Mouse (Mus musculus) bone marrow macrophage, adult 2 months (primary cell): ENCODE data around the gene Smarcd1. TPM values are rescaled to one million over a fixed set of nuclear protein-coding genes. Genes with fewer than 3 reads are reported as not detected.
A peak's percentile ranks its signal among the peaks of the same experiment; 100 is the strongest.
"Not testable (repeated sequence)": the region's sequence is repeated elsewhere in the genome, so short reads cannot be mapped to it uniquely, and the experiment has no call there.

Source experiments
- H3K27ac ChIP-seq: 2 replicates; pipeline ENCODE4 v1.5.1; 2012; ENCODE audit warnings: low read depth, low read length; ENCODE audit not compliant: insufficient read depth
- H3K4me1 ChIP-seq: 2 replicates; pipeline ENCODE4 v1.6.1; 2012; ENCODE audit warnings: low read length; ENCODE audit not compliant: control insufficient read depth, insufficient read depth
- H3K4me3 ChIP-seq: 2 replicates; pipeline ENCODE4 v1.5.1; 2012; ENCODE audit warnings: mild to moderate bottlenecking, low read length, moderate library complexity; ENCODE audit not compliant: insufficient read depth
- CTCF ChIP-seq: IDR thresholded peaks from 2 replicates; pipeline ENCODE4 v1.5.1; 2012; ENCODE audit warnings: low read depth, mild to moderate bottlenecking, low read length, moderate library complexity
- POLR2A ChIP-seq: IDR thresholded peaks from 2 replicates; pipeline ENCODE4 v1.6.1; 2012; ENCODE audit warnings: mild to moderate bottlenecking, low read depth, low read length, borderline replicate concordance
- polyA plus RNA-seq: library from polyadenylated mRNA; stranded (reverse); fragments of >200 nt; gene quantifications from 2 replicates; pipeline ENCODE4 v1.2.4, GENCODE M21; 2012; ENCODE audit not compliant: missing spikeins, insufficient read depth, insufficient read length

The Smarcd1 gene
- polyA plus RNA-seq, 1 experiment = 19.4 TPM

DNA sequence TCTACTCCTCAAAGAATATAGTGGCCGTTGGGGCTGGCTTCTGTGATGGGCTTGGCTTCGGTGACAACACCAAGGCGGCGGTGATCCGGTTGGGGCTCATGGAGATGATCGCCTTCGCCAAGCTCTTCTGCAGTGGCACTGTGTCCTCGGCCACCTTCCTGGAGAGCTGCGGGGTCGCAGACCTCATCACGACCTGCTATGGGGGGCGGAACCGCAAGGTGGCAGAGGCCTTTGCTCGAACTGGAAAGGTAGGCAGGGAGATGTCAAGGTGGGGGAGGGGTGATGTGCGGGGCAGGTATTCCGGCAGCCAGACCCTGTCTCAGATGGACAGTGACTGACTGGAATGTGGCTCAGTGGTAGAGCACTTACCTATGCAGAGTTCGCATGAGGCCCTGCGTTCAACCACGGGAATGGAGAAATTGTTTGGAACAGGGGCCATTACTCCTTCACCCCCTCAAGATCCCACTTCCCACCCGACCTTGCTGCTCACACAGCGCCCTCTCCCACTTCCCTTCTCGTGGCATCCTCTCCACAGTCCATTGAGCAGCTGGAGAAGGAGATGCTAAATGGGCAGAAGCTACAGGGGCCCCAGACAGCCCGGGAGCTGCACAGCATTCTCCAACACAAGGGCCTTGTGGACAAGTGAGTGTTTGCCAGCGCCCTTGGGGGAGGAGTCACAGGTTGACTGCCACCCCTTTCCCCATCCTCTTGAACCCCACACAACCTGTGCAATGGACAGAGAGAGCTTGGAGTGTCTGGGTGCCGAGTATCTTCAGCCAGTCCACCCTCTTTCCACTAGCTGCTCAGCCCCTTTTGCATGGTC, 20.2 kb downstream of the Smarcd1 start:
- no peak overlapping the region for H3K4me3 ChIP-seq
- peaks cover 20% of the 10 kb centered on the region for H3K4me1 ChIP-seq
- TF ChIP-seq POLR2A (no peak), CTCF (no peak)
- no peak overlapping the region for H3K27ac ChIP-seq

DNA sequence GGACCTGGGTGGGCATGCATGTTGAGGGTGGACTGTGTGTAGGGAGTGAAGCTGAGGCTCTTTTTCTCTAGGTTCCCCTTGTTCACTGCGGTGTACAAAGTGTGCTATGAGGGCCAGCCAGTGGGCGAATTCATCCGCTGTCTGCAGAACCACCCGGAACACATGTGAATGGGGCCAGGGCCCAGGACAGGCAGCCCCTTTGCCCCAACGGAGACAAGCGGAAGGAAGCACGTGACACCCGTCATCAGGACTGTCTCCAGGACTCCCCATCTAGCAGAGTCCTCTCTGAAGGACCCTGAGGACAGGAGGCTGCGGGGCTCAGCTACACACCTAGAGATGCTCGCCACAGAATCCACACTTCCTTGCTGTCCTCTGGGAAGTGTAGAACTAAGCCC, 21.2 kb downstream of the Smarcd1 start:
- TF ChIP-seq CTCF (no peak), POLR2A (no peak)
- H3K4me3 ChIP-seq = peak overlapping the region; percentile 48
- H3K4me1 ChIP-seq = peaks cover 20% of the 10 kb centered on the region
- peak overlapping the region; percentile 95 for H3K27ac ChIP-seq

DNA sequence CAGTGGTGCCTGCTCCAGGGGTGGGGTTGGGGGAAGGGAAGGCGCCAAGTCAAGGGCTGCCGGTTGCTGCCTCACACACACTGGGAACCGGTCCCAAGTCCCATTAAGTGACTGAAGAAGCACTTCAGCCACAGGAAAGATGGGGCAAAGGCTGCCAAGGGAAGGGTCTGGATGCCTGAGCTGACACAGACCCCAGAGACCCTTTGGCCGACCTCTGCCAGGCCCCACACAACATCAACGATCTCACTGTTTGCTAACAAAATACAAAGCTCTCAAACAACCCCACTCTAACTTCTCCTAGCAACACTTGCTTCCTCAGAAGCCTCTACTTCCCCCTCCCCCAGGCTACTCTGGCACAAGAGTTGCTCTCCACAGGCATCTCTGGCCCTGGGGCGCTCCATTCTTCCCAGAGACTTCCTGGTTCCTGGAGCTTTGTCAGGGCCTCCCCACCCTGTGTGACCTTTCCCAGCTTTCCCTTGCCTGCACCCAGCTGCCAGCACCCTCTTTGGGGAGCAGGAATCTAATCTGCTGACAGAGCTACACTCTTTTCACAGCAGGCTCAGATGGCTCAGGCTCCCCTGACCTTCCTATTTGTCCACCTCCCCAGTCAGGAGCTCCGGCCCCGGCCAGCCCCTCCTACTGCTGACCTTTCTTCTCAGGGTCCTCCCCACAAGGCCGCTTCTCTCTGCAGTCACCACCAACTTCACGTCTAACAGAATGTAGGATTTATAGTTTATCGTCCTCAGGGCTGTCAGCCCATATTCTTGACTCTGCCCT, 21.8 kb downstream of the Smarcd1 start:
- Histone ChIP-seq H3K4me3 (peak overlapping the region; percentile 52), H3K4me1 (peaks cover 20% of the 10 kb centered on the region), H3K27ac (peak overlapping the region; percentile 95)
- no peak for TF ChIP-seq POLR2A
- TF ChIP-seq CTCF = no peak

DNA sequence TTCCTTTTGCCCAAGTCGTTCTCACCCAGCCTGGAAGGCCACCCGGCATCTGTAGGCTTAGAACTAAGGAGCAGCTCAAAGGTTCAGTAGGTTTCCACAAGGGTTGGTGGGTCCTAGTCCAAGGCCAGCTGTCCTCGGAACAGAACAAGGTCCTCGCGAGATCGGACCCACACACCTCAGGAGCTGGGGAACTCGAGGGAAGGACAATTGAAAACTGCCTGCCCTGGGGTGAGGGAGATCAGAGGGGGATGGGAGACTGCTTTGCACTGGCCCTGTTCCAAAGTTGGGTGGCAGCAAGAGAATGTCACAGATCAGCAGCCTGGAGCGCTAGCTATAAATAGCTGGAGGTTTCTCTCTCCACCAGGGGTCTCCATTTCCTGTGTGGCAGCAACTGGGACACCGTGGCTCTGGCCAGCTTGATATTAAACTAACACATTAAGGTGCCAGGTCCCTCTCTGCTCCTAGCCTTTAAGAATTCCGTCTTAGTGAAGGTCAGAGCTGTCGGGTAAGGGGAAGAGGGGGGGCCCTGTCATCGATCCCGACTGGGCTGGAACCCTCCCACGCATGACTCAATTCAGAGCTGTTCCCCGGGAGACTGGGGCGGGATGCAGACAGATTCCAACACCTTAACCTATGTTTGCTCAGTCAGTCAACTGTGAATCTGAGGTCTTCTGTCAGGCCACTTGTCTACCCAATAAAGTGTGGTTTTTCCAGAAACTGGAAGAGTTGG, 22.5 kb downstream of the Smarcd1 start:
- Histone ChIP-seq H3K27ac (peak overlapping the region; percentile 95), H3K4me1 (peaks cover 20% of the 10 kb centered on the region), H3K4me3 (peak overlapping the region; percentile 52)
- TF ChIP-seq POLR2A (no peak), CTCF (peak; percentile 22; the same call in 1 of the 2 replicates)

DNA sequence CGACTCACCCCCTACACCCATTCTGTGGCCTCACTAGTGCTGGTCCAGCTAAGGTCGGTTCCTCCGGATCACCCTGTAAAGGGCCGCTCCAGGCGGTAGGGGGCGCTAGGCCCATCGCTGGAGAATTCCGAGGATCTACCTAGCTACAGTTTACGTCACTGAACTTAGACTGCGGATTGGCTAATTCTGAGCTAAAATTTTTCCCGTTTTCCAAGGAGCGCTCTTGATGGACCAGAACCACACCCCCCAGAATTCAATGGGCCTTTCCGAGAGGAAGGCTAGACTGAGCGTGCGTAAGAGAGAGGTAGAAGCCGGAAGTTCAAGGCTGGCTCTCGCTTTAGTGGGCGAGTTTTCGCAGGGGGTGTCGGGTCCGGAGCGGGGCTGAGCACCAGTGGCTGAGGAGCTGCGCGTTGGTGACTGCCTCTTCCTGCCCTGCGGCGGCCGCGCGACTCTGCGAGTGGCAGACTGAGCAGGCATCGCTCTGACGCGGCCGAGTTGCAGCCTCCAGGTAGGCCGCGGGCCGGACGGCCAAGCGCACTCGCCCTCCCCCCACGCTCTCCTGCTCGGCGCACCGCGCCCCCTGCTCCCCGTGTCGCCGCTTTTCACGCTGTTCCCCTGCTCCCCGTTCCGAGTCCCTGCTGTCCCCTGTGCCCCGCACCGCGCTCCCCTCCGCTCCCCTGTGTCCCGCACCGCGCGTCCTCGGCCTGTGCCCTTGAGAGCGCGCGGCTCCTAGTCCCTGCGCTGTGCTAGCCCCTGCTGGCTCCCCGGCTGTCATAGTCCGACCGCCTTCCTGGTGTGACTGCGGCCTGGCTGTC, 23.6 kb downstream of the Smarcd1 start, which contains the start of gene Cox14:
Gene Cox14, plus strand, starts transcription at position 278 of the 815 bp plus-strand sequence.
- H3K4me3 ChIP-seq = peak within 1 kb of the TSS; percentile 99
- H3K4me1 ChIP-seq = peaks cover 20% of the 10 kb centered on the region
- TF ChIP-seq CTCF (peak; percentile 64), POLR2A (no peak)
- H3K27ac ChIP-seq = peak within 1 kb of the TSS; percentile 95

DNA sequence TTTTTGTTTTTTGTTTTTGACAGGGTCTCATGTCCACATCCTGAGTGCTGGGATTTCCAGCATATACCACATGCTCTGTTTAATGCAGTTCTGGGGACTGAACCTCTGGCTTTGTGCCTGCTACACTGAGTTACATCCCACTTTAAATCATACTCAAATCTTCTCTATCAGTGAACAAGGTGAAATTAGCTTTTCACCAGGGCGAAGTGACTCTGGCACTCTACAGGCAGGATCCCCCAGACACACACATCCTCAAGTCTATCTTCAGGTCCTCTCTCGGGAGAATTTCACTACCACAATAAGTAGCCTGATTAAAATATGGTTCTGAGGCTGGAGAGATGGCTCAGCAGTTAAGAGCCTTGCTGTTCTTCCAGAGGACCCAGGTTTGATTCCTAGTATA, 24.6 kb downstream of the Smarcd1 start:
- H3K4me1 ChIP-seq = peaks cover 20% of the 10 kb centered on the region
- no peak overlapping the region for H3K27ac ChIP-seq
- peak overlapping the region; percentile 99 for H3K4me3 ChIP-seq
- TF ChIP-seq POLR2A (no peak), CTCF (no peak)

DNA sequence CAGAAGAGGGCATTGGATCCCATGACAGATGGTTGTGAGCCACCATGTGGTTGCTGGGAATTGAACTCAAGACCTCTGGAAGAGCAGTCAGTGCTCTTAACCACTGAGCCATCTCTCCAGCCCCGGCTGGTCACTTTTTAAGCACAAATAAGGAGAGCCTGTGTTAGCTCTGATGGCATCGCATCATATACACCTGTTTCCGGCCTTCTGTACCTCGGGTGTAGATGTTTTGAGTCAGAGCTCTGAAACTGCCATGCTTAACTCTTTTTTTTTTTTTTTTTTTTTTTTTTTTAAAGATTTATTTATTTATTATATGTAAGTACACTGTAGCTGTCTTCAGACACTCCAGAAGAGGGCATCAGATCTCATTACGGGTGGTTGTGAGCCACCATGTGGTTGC, 25.1 kb downstream of the Smarcd1 start:
- not testable (repeated sequence) for H3K27ac ChIP-seq, H3K4me3 ChIP-seq
- peaks cover 17% of the 10 kb centered on the region for H3K4me1 ChIP-seq

DNA sequence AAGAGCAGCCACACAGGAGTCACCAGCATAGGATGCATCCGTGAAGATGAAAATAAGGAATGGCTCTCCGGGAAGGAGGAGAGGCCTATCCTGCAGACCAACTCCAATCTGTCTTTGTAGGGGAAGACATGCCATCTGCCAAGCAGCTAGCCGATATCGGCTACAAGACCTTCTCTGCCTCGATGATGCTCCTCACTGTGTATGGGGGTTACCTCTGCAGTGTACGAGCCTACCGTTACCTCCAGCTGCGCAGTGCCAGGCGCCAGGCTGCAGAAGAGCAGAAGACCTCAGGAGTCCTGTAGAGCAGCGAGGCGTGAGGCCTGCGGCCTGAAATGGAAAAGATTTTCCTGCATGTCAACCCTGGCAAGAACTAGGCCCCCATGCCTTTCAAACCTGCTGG, 25.6 kb downstream of the Smarcd1 start:
- Histone ChIP-seq H3K27ac (no peak overlapping the region), H3K4me3 (no peak overlapping the region), H3K4me1 (peaks cover 13% of the 10 kb centered on the region)
- no peak for TF ChIP-seq CTCF
- no peak for TF ChIP-seq POLR2A

DNA sequence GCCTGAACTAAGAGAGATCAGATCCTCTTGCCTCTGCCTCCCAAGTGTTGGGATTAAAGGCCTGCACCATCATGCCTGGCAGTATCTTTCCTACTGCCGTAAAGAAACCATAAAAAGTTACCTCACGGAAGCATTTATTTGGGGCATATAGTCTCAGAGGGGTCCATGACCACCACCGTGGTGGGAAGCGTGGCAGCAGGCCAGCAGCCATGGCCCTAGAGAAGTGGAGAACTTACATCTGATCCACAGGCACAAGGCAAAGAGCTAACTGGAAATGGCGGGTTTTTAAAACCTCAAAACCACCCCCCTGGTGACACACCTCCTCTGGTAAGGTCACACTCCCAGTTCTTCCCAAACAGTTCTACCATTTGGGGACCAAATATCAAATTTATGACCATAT, 26.3 kb downstream of the Smarcd1 start:
- TF ChIP-seq CTCF = no peak
- TF ChIP-seq POLR2A = no peak
- Histone ChIP-seq H3K4me1 (peaks cover 6% of the 10 kb centered on the region), H3K4me3 (no peak overlapping the region), H3K27ac (no peak overlapping the region)
